22 mouse cellular contexts compared by ENCODE assay signal in genomic region chr7:135543033-135543432, GRCm38 (mm10). TPM values are rescaled to one million over a fixed set of nuclear protein-coding genes. Genes with fewer than 3 reads are reported as not detected.
DNase-seq lines count a peak whose midpoint lies in the region.
"Had no signal": no experiment of that assay in that cellular context is flagged by ENCODE, and none has a peak within 500 bp of the region (broad histone marks: within the 10 kb centered on the region; RNA-seq: fewer than 3 reads in every experiment).

No protein-coding gene starts in this region.

- intact Hi-C loops in heart, postnatal 36 days (cut with DNase I) = no loop called here

- DNase-seq in cerebellum, adult 9-11 months = peak; percentile 23
- DNase-seq in cerebellum, adult 11-12 months = no peak
- DNase-seq in layer of hippocampus, adult 9-11 months = peak; percentile 53
- no peak for DNase-seq in layer of hippocampus, adult 9-10 months (ENCODE audit: low spot score)
- DNase-seq in retina, postnatal 1 day = peak; percentile 78
- no peak for DNase-seq in retina, embryonic 14.5 days (ENCODE audit: low spot score)
- DNase-seq in testis, postnatal 14 days (ENCODE audit: low spot score) = peak; percentile 71
- DNase-seq in heart, postnatal 36 days = no peak
- DNase-seq: adrenal gland, postnatal 36 days; cerebellum, adult 11 months; heart, postnatal 10 days; kidney, adult 18-20 months; kidney, postnatal 36 days; liver, postnatal 0 days; lung, postnatal 10 days; right cerebral cortex, postnatal 14 days had no signal

RNA-seq across cellular contexts. Expression of gene Ptpre, which starts 5.8 kb away (rescaled TPM):
- 1 to 10 TPM; 3.0 to 3.2 TPM for total RNA-seq in heart, postnatal 36 days (2021)

RNA-seq across cellular contexts. Expression of gene Clrn3, which starts 14.6 kb away (rescaled TPM):
- total RNA-seq in heart, postnatal 36 days (2021) = not detected
- total RNA-seq: adrenal gland, adult 18-20 months; adrenal gland, postnatal 36 days; common myeloid progenitor, adult 5-6 weeks; gastrocnemius, adult 8-10 months; heart, postnatal 10 days; layer of hippocampus, adult 8-10 months; left cerebral cortex, adult 18-20 months; left cerebral cortex, postnatal 14 days had no signal

Comparison
In these comparisons a context has a peak if more than half of its experiments do, and no peak if none do; other contexts are left out.
1. DNase-seq: peak in cerebellum, adult 9-11 months (single experiment), layer of hippocampus, adult 9-11 months (single experiment), retina, postnatal 1 day (single experiment) and testis, postnatal 14 days (single experiment); none in cerebellum, adult 11-12 months (single experiment), layer of hippocampus, adult 9-10 months (single experiment), retina, embryonic 14.5 days (single experiment) and heart, postnatal 36 days (0 of 2).